Mouse (Mus musculus): ENCODE data around the gene Eif4a1. TPM values are rescaled to one million over a fixed set of nuclear protein-coding genes. Genes with fewer than 3 reads are reported as not detected.

The Eif4a1 gene
- polyA plus RNA-seq, 1 experiment: 319 TPM

GRCm38 (mm10) chr11:69686377-69686776, 14.2 kb upstream of the Eif4a1 start:
- Histone ChIP-seq H3K27ac (ENCODE audit: insufficient read depth, low read depth, low read length) (peak overlapping the region; percentile 94), H3K4me1 (ENCODE audit: control insufficient read depth, insufficient read depth, low read length) (peaks cover 61% of the 10 kb centered on the region), H3K4me3 (ENCODE audit: insufficient read depth, low read length) (no peak overlapping the region)
- TF ChIP-seq POLR2A (IDR thresholded peaks at IDR 0.05; ENCODE audit: borderline replicate concordance, low read depth, low read length) (no peak), CTCF (IDR thresholded peaks at IDR 0.05; ENCODE audit: low read depth, low read length) (no peak)

- TF ChIP-seq POLR2A (IDR thresholded peaks at IDR 0.05; ENCODE audit: borderline replicate concordance, low read depth, low read length) (no peak), CTCF (IDR thresholded peaks at IDR 0.05; ENCODE audit: low read depth, low read length) (no peak)
- Histone ChIP-seq H3K27ac (ENCODE audit: insufficient read depth, low read depth, low read length) (peak within 1 kb of the TSS; percentile 94), H3K4me1 (ENCODE audit: control insufficient read depth, insufficient read depth, low read length) (peaks cover 55% of the 10 kb centered on the region)
Observed at GRCm38 (mm10) chr11:69685526-69686148, 13.4 kb upstream of the Eif4a1 start, which contains the start of gene Tnfsf13. Tnfsf13 (minus strand) TSS chr11:69685784.

GRCm38 (mm10) chr11:69684936-69685335, 12.7 kb upstream of the Eif4a1 start:
- no peak for TF ChIP-seq POLR2A (IDR thresholded peaks at IDR 0.05; ENCODE audit: borderline replicate concordance, low read depth, low read length)
- TF ChIP-seq CTCF (IDR thresholded peaks at IDR 0.05; ENCODE audit: low read depth, low read length): no peak
- Histone ChIP-seq H3K4me1 (ENCODE audit: control insufficient read depth, insufficient read depth, low read length) (peaks cover 55% of the 10 kb centered on the region), H3K4me3 (ENCODE audit: insufficient read depth, low read length) (peak overlapping the region; percentile 30), H3K27ac (ENCODE audit: insufficient read depth, low read depth, low read length) (peak overlapping the region; percentile 94)

More at GRCm38 (mm10) chr11:69685526-69686148, 13.4 kb upstream of the Eif4a1 start, which contains the start of gene Tnfsf13:
- H3K4me3 ChIP-seq (ENCODE audit: insufficient read depth, low read length): peak within 1 kb of the TSS; percentile 31

GRCm38 (mm10) chr11:69684128-69684745, 12.0 kb upstream of the Eif4a1 start:
- TF ChIP-seq POLR2A (IDR thresholded peaks at IDR 0.05; ENCODE audit: borderline replicate concordance, low read depth, low read length): no peak
- no peak for TF ChIP-seq CTCF (IDR thresholded peaks at IDR 0.05; ENCODE audit: low read depth, low read length)
- no peak overlapping the region for H3K4me3 ChIP-seq (ENCODE audit: insufficient read depth, low read length)
- no peak overlapping the region for H3K27ac ChIP-seq (ENCODE audit: insufficient read depth, low read depth, low read length)
- H3K4me1 ChIP-seq (ENCODE audit: control insufficient read depth, insufficient read depth, low read length): peaks cover 52% of the 10 kb centered on the region

- Histone ChIP-seq H3K4me3 (ENCODE audit: insufficient read depth, low read length) (no peak overlapping the region), H3K27ac (ENCODE audit: insufficient read depth, low read depth, low read length) (no peak overlapping the region), H3K4me1 (ENCODE audit: control insufficient read depth, insufficient read depth, low read length) (peaks cover 52% of the 10 kb centered on the region)
- no peak for TF ChIP-seq CTCF (IDR thresholded peaks at IDR 0.05; ENCODE audit: low read depth, low read length)
- no peak for TF ChIP-seq POLR2A (IDR thresholded peaks at IDR 0.05; ENCODE audit: borderline replicate concordance, low read depth, low read length)
Observed at GRCm38 (mm10) chr11:69683576-69683975, 11.4 kb upstream of the Eif4a1 start.

- Histone ChIP-seq H3K4me3 (ENCODE audit: insufficient read depth, low read length) (no peak overlapping the region), H3K4me1 (ENCODE audit: control insufficient read depth, insufficient read depth, low read length) (peaks cover 54% of the 10 kb centered on the region), H3K27ac (ENCODE audit: insufficient read depth, low read depth, low read length) (no peak overlapping the region)
- TF ChIP-seq POLR2A (IDR thresholded peaks at IDR 0.05; ENCODE audit: borderline replicate concordance, low read depth, low read length): no peak
- peak; percentile 72 for TF ChIP-seq CTCF (IDR thresholded peaks at IDR 0.05; ENCODE audit: low read depth, low read length)
Observed at GRCm38 (mm10) chr11:69682840-69683533, 10.8 kb upstream of the Eif4a1 start.

GRCm38 (mm10) chr11:69682209-69682839, 10.1 kb upstream of the Eif4a1 start:
- TF ChIP-seq CTCF (IDR thresholded peaks at IDR 0.05; ENCODE audit: low read depth, low read length): no peak
- TF ChIP-seq POLR2A (IDR thresholded peaks at IDR 0.05; ENCODE audit: borderline replicate concordance, low read depth, low read length): no peak
- peaks cover 57% of the 10 kb centered on the region for H3K4me1 ChIP-seq (ENCODE audit: control insufficient read depth, insufficient read depth, low read length)
- peak overlapping the region; percentile 62 for H3K27ac ChIP-seq (ENCODE audit: insufficient read depth, low read depth, low read length)
- peak overlapping the region; percentile 79 for H3K4me3 ChIP-seq (ENCODE audit: insufficient read depth, low read length)

GRCm38 (mm10) chr11:69681314-69682208, 9.3 kb upstream of the Eif4a1 start, which contains the start of gene Senp3:
Senp3 (minus strand) TSS chr11:69682084.
- H3K27ac ChIP-seq (ENCODE audit: insufficient read depth, low read depth, low read length): peak within 1 kb of the TSS; percentile 62
- H3K4me1 ChIP-seq (ENCODE audit: control insufficient read depth, insufficient read depth, low read length): peaks cover 52% of the 10 kb centered on the region
- peak within 1 kb of the TSS; percentile 79 for H3K4me3 ChIP-seq (ENCODE audit: insufficient read depth, low read length)
- TF ChIP-seq CTCF (IDR thresholded peaks at IDR 0.05; ENCODE audit: low read depth, low read length) (no peak), POLR2A (IDR thresholded peaks at IDR 0.05; ENCODE audit: borderline replicate concordance, low read depth, low read length) (no peak)

Data from bone marrow macrophage, adult 2 months (primary cell).